Mouse (Mus musculus): ENCODE results near the gene Dhx40. TPM values are rescaled to one million over a fixed set of nuclear protein-coding genes. Genes with fewer than 3 reads are reported as not detected.
A peak's percentile ranks its signal among the peaks of the same experiment; 100 is the strongest.

The Dhx40 gene
- 34.2 and 35.4 TPM in 2 replicates for polyA plus RNA-seq (2015; fragmentation: Nextera tagmentation; extraction: Ambion mirVana)

- 6% methylated on average over 40 of the region's 40 CpGs for WGBS
- Histone ChIP-seq H3K4me2 (replicated peaks) (peak within 1 kb of the TSS; percentile 68), H3K4me3 (replicated peaks) (peak within 1 kb of the TSS; percentile 85), H3K9me3 (no peaks in the 10 kb centered on the region), H3K4me1 (replicated peaks) (peaks cover 10% of the 10 kb centered on the region), H3K36me3 (peaks cover 22% of the 10 kb centered on the region), H3K27ac (peak within 1 kb of the TSS; percentile 79), H3K9ac (replicated peaks) (peak within 1 kb of the TSS; percentile 68), H3K27me3 (0 out of 2 replicates have a peak, but pooled peaks cover 4% of the 10 kb centered on the region)
- ATAC-seq, result peak; percentile 94
Measured at GRCm38 (mm10) chr11:86807505-86807989, at the start of gene Dhx40. Gene Dhx40, minus strand, starts transcription at chr11:86807746.

- no peak for ATAC-seq
- 61% methylated on average over 12 of the region's 12 CpGs for WGBS
- no peak overlapping the region for H3K4me3 ChIP-seq (replicated peaks)
- peaks cover 30% of the 10 kb centered on the region for H3K4me1 ChIP-seq (replicated peaks)
- H3K27ac ChIP-seq, result no peak overlapping the region
- H3K4me2 ChIP-seq (replicated peaks), result no peak overlapping the region
- H3K9ac ChIP-seq (replicated peaks), result no peak overlapping the region
- no peaks in the 10 kb centered on the region for H3K36me3 ChIP-seq
- no peaks in the 10 kb centered on the region for H3K27me3 ChIP-seq
- H3K9me3 ChIP-seq, result no peaks in the 10 kb centered on the region
Measured at GRCm38 (mm10) chr11:86855639-86856425, 48.3 kb upstream of the Dhx40 start.

GRCm38 (mm10) chr11:86853081-86853480, 45.5 kb upstream of the Dhx40 start:
- 74% methylated on average over 3 of the region's 3 CpGs for WGBS
- Histone ChIP-seq H3K4me2 (replicated peaks) (no peak overlapping the region), H3K9ac (replicated peaks) (no peak overlapping the region), H3K4me3 (replicated peaks) (no peak overlapping the region), H3K27me3 (no peaks in the 10 kb centered on the region), H3K9me3 (no peaks in the 10 kb centered on the region), H3K4me1 (replicated peaks) (peaks cover 32% of the 10 kb centered on the region), H3K36me3 (no peaks in the 10 kb centered on the region), H3K27ac (peak overlapping the region; percentile 1; the same call in 1 of the 2 replicates)
- no peak for ATAC-seq

GRCm38 (mm10) chr11:86852534-86853054, 45.0 kb upstream of the Dhx40 start:
- H3K27ac ChIP-seq, result peak overlapping the region; percentile 1; the same call in 1 of the 2 replicates

GRCm38 (mm10) chr11:86851714-86852533, 44.4 kb upstream of the Dhx40 start:
- no peak for ATAC-seq
- no peaks in the 10 kb centered on the region for H3K9me3 ChIP-seq
- H3K4me3 ChIP-seq (replicated peaks), result no peak overlapping the region
- no peaks in the 10 kb centered on the region for H3K36me3 ChIP-seq
- H3K9ac ChIP-seq (replicated peaks), result no peak overlapping the region; the same call in 1 of the 2 replicates
- H3K27me3 ChIP-seq, result no peaks in the 10 kb centered on the region
- H3K4me2 ChIP-seq (replicated peaks), result no peak overlapping the region
- peak overlapping the region; percentile 68 for H3K27ac ChIP-seq
- H3K4me1 ChIP-seq (replicated peaks), result peaks cover 32% of the 10 kb centered on the region
- 28% methylated on average over 7 of the region's 7 CpGs for WGBS

More at GRCm38 (mm10) chr11:86852534-86853054, 45.0 kb upstream of the Dhx40 start:
- Histone ChIP-seq H3K4me1 (replicated peaks) (peaks cover 32% of the 10 kb centered on the region), H3K4me2 (replicated peaks) (no peak overlapping the region), H3K9me3 (no peaks in the 10 kb centered on the region), H3K4me3 (replicated peaks) (no peak overlapping the region), H3K9ac (replicated peaks) (no peak overlapping the region), H3K36me3 (no peaks in the 10 kb centered on the region), H3K27me3 (no peaks in the 10 kb centered on the region)
- 54% methylated on average over 13 of the region's 13 CpGs for WGBS
- no peak for ATAC-seq

GRCm38 (mm10) chr11:86851234-86851671, 43.7 kb upstream of the Dhx40 start:
- Histone ChIP-seq H3K27ac (peak overlapping the region; percentile 68), H3K27me3 (no peaks in the 10 kb centered on the region), H3K9me3 (no peaks in the 10 kb centered on the region), H3K4me2 (replicated peaks) (no peak overlapping the region), H3K4me1 (replicated peaks) (peaks cover 31% of the 10 kb centered on the region), H3K36me3 (no peaks in the 10 kb centered on the region), H3K9ac (replicated peaks) (no peak overlapping the region; the same call in 1 of the 2 replicates), H3K4me3 (replicated peaks) (no peak overlapping the region)
- WGBS, result 61% methylated on average over 7 of the region's 7 CpGs
- ATAC-seq, result no peak

- WGBS, result 88% methylated on average over 5 of the region's 5 CpGs
Measured at GRCm38 (mm10) chr11:86843831-86844230, 36.3 kb upstream of the Dhx40 start.

GRCm38 (mm10) chr11:86841261-86841660, 33.7 kb upstream of the Dhx40 start:
- Histone ChIP-seq H3K9me3 (no peaks in the 10 kb centered on the region), H3K4me1 (replicated peaks) (peaks cover 23% of the 10 kb centered on the region), H3K4me2 (replicated peaks) (no peak overlapping the region), H3K9ac (replicated peaks) (no peak overlapping the region), H3K4me3 (replicated peaks) (no peak overlapping the region), H3K36me3 (no peaks in the 10 kb centered on the region), H3K27me3 (no peaks in the 10 kb centered on the region), H3K27ac (peak overlapping the region; percentile 62; the same call in 1 of the 2 replicates)
- no peak for ATAC-seq
- WGBS, result 74% methylated on average over 8 of the region's 8 CpGs

More at GRCm38 (mm10) chr11:86843831-86844230, 36.3 kb upstream of the Dhx40 start:
- no peak overlapping the region for H3K4me3 ChIP-seq (replicated peaks)
- H3K27ac ChIP-seq, result no peak overlapping the region
- no peak overlapping the region for H3K4me2 ChIP-seq (replicated peaks)
- no peaks in the 10 kb centered on the region for H3K9me3 ChIP-seq
- H3K9ac ChIP-seq (replicated peaks), result no peak overlapping the region
- ATAC-seq, result no peak
- no peaks in the 10 kb centered on the region for H3K36me3 ChIP-seq
- peaks cover 23% of the 10 kb centered on the region for H3K4me1 ChIP-seq (replicated peaks)
- H3K27me3 ChIP-seq, result no peaks in the 10 kb centered on the region

- H3K4me3 ChIP-seq (replicated peaks), result no peak overlapping the region
- no peaks in the 10 kb centered on the region for H3K27me3 ChIP-seq
- WGBS, result 1% methylated on average over 3 of the region's 3 CpGs
- no peak overlapping the region for H3K4me2 ChIP-seq (replicated peaks)
- peak overlapping the region; percentile 62 for H3K27ac ChIP-seq
- H3K36me3 ChIP-seq, result no peaks in the 10 kb centered on the region
- peaks cover 23% of the 10 kb centered on the region for H3K4me1 ChIP-seq (replicated peaks)
- no peaks in the 10 kb centered on the region for H3K9me3 ChIP-seq
- ATAC-seq, result peak; percentile 86
- no peak overlapping the region for H3K9ac ChIP-seq (replicated peaks)
Measured at GRCm38 (mm10) chr11:86840511-86841154, 33.1 kb upstream of the Dhx40 start.

GRCm38 (mm10) chr11:86839716-86840447, 32.3 kb upstream of the Dhx40 start:
- no peaks in the 10 kb centered on the region for H3K36me3 ChIP-seq
- peak overlapping the region; percentile 62 for H3K27ac ChIP-seq
- no peaks in the 10 kb centered on the region for H3K9me3 ChIP-seq
- H3K4me3 ChIP-seq (replicated peaks), result no peak overlapping the region
- WGBS, result 14% methylated on average over 7 of the region's 7 CpGs
- H3K4me2 ChIP-seq (replicated peaks), result peak overlapping the region; percentile 1; the same call in 1 of the 2 replicates
- peak; percentile 88 for ATAC-seq
- H3K27me3 ChIP-seq, result no peaks in the 10 kb centered on the region
- peaks cover 23% of the 10 kb centered on the region for H3K4me1 ChIP-seq (replicated peaks)
- H3K9ac ChIP-seq (replicated peaks), result no peak overlapping the region

- Histone ChIP-seq H3K4me1 (replicated peaks) (peaks cover 23% of the 10 kb centered on the region), H3K27ac (no peak overlapping the region), H3K36me3 (no peaks in the 10 kb centered on the region), H3K9ac (replicated peaks) (no peak overlapping the region), H3K4me2 (replicated peaks) (no peak overlapping the region), H3K27me3 (no peaks in the 10 kb centered on the region), H3K4me3 (replicated peaks) (no peak overlapping the region), H3K9me3 (no peaks in the 10 kb centered on the region)
- 87% methylated on average over 1 of the region's 1 CpGs for WGBS
- no peak for ATAC-seq
Measured at GRCm38 (mm10) chr11:86838792-86839191, 31.2 kb upstream of the Dhx40 start.

Measured in midbrain, embryonic 13.5 days (tissue).